Mouse (Mus musculus) thymus, adult 2 months (tissue): Measurements from ENCODE around the gene Phospho1.

Experiments used
- CTCF ChIP-seq: fragments of 200-500 bp; IDR thresholded peaks from 2 replicates; pipeline ENCODE4 v1.5.1; 2012; ENCODE audit warnings: mild to moderate bottlenecking, control low read depth, low read length, moderate library complexity, borderline replicate concordance; ENCODE audit not compliant: control insufficient read depth, poor library complexity, insufficient read depth; ENCODE audit errors: extremely low read depth
- POLR2A ChIP-seq: fragments of 200-500 bp; IDR thresholded peaks from 2 replicates; pipeline ENCODE4 v1.6.1; 2012; ENCODE audit warnings: mild to moderate bottlenecking, low read length, control low read depth, moderate library complexity; ENCODE audit not compliant: control insufficient read depth, poor library complexity, insufficient read depth; ENCODE audit errors: extremely low read depth

DNA sequence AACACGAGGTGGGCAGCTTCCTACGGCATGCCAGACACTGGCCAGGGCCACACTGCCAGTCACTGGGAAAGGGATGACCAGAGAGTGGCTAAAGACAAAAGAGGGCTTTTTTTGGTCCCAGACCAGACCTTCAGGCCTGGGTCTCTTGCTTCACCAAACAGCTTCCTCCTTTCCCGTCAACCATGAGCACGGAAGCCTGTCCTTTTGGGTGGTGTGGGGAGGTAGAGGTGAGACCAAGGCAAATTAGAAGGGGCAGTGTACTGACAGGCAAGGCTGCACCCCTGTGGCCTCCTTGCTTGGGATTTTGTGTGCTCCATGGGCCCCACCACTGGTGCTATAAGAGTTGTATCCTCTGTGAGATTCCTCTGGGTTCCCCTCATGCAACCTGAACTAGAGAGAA lies 14.3 kb downstream of the Phospho1 start:
- TF ChIP-seq POLR2A, result no peak
- no peak for TF ChIP-seq CTCF
